Mouse (Mus musculus): ENCODE measurements at regions not wholly inside any gene's neighbourhood (a gene's known extent, or its start where the extent isn't known, plus 50 kb on each side); places are given as distances from the start of the nearest gene placed in this dataset.

- Histone ChIP-seq H3K4me2 (ENCODE audit: low read depth, low read length) (no peak overlapping the region), H3K9ac (ENCODE audit: low read depth, low read length) (no peak overlapping the region), H3K27me3 (ENCODE audit: control insufficient read depth, insufficient read depth, low read depth, low read length) (no peaks in the 10 kb centered on the region), H3K9me3 (replicated peaks; ENCODE audit: control insufficient read depth, low read length) (no peaks in the 10 kb centered on the region), H3K36me3 (ENCODE audit: control insufficient read depth, insufficient read depth) (no peaks in the 10 kb centered on the region), H3K4me3 (ENCODE audit: low read depth, low read length) (no peak overlapping the region), H3K27ac (ENCODE audit: low read length) (no peak overlapping the region), H3K4me1 (ENCODE audit: control insufficient read depth, low read depth, low read length) (no peaks in the 10 kb centered on the region)
- ATAC-seq (ENCODE audit: low read depth): no peak
- WGBS (ENCODE audit: insufficient replicate concordance): 69% methylated on average over 4 of the region's 4 CpGs
Observed at GRCm38 (mm10) chr12:57918211-57918610, 293.4 kb upstream of the Sstr1 start.

GRCm38 (mm10) chr12:57922031-57922430 is 289.5 kb upstream of the Sstr1 start:
- no peaks in the 10 kb centered on the region for H3K27me3 ChIP-seq (ENCODE audit: control insufficient read depth, insufficient read depth, low read depth, low read length)
- H3K4me2 ChIP-seq (ENCODE audit: low read depth, low read length): no peak overlapping the region
- ATAC-seq (ENCODE audit: low read depth): peak; percentile 53; the same call in 1 of the 2 replicates
- no peak overlapping the region for H3K27ac ChIP-seq (ENCODE audit: low read length)
- WGBS (ENCODE audit: insufficient replicate concordance): 37% methylated on average over 1 of the region's 1 CpGs
- no peaks in the 10 kb centered on the region for H3K9me3 ChIP-seq (replicated peaks; ENCODE audit: control insufficient read depth, low read length)
- H3K9ac ChIP-seq (ENCODE audit: low read depth, low read length): no peak overlapping the region
- H3K4me3 ChIP-seq (ENCODE audit: low read depth, low read length): no peak overlapping the region
- H3K36me3 ChIP-seq (ENCODE audit: control insufficient read depth, insufficient read depth): no peaks in the 10 kb centered on the region
- no peaks in the 10 kb centered on the region for H3K4me1 ChIP-seq (ENCODE audit: control insufficient read depth, low read depth, low read length)

GRCm38 (mm10) chr12:57924422-57924821 is 287.1 kb upstream of the Sstr1 start:
- Histone ChIP-seq H3K27ac (ENCODE audit: low read length) (no peak overlapping the region), H3K4me3 (ENCODE audit: low read depth, low read length) (no peak overlapping the region), H3K4me2 (ENCODE audit: low read depth, low read length) (no peak overlapping the region), H3K9ac (ENCODE audit: low read depth, low read length) (no peak overlapping the region), H3K36me3 (ENCODE audit: control insufficient read depth, insufficient read depth) (no peaks in the 10 kb centered on the region), H3K27me3 (ENCODE audit: control insufficient read depth, insufficient read depth, low read depth, low read length) (no peaks in the 10 kb centered on the region), H3K4me1 (ENCODE audit: control insufficient read depth, low read depth, low read length) (no peaks in the 10 kb centered on the region), H3K9me3 (replicated peaks; ENCODE audit: control insufficient read depth, low read length) (no peaks in the 10 kb centered on the region)
- 55% methylated on average over 2 of the region's 2 CpGs for WGBS (ENCODE audit: insufficient replicate concordance)
- ATAC-seq (ENCODE audit: low read depth): no peak

GRCm38 (mm10) chr12:57926886-57927285 is 284.7 kb upstream of the Sstr1 start:
- Histone ChIP-seq H3K27me3 (ENCODE audit: control insufficient read depth, insufficient read depth, low read depth, low read length) (no peaks in the 10 kb centered on the region), H3K9ac (ENCODE audit: low read depth, low read length) (no peak overlapping the region), H3K36me3 (ENCODE audit: control insufficient read depth, insufficient read depth) (no peaks in the 10 kb centered on the region), H3K9me3 (replicated peaks; ENCODE audit: control insufficient read depth, low read length) (no peaks in the 10 kb centered on the region), H3K4me2 (ENCODE audit: low read depth, low read length) (no peak overlapping the region), H3K4me1 (ENCODE audit: control insufficient read depth, low read depth, low read length) (no peaks in the 10 kb centered on the region), H3K27ac (ENCODE audit: low read length) (no peak overlapping the region), H3K4me3 (ENCODE audit: low read depth, low read length) (no peak overlapping the region)
- no peak for ATAC-seq (ENCODE audit: low read depth)
- 50% methylated on average over 1 of the region's 1 CpGs for WGBS (ENCODE audit: insufficient replicate concordance)

GRCm38 (mm10) chr12:57928030-57928429 is 283.5 kb upstream of the Sstr1 start:
- Histone ChIP-seq H3K9ac (ENCODE audit: low read depth, low read length) (no peak overlapping the region), H3K27ac (ENCODE audit: low read length) (no peak overlapping the region), H3K9me3 (replicated peaks; ENCODE audit: control insufficient read depth, low read length) (no peaks in the 10 kb centered on the region), H3K36me3 (ENCODE audit: control insufficient read depth, insufficient read depth) (no peaks in the 10 kb centered on the region), H3K27me3 (ENCODE audit: control insufficient read depth, insufficient read depth, low read depth, low read length) (no peaks in the 10 kb centered on the region), H3K4me2 (ENCODE audit: low read depth, low read length) (no peak overlapping the region), H3K4me3 (ENCODE audit: low read depth, low read length) (no peak overlapping the region), H3K4me1 (ENCODE audit: control insufficient read depth, low read depth, low read length) (no peaks in the 10 kb centered on the region)
- no peak for ATAC-seq (ENCODE audit: low read depth)
- WGBS (ENCODE audit: insufficient replicate concordance): 51% methylated on average over 5 of the region's 5 CpGs

GRCm38 (mm10) chr12:57931856-57932255 is 279.7 kb upstream of the Sstr1 start:
- no peaks in the 10 kb centered on the region for H3K27me3 ChIP-seq (ENCODE audit: control insufficient read depth, insufficient read depth, low read depth, low read length)
- no peaks in the 10 kb centered on the region for H3K4me1 ChIP-seq (ENCODE audit: control insufficient read depth, low read depth, low read length)
- H3K4me3 ChIP-seq (ENCODE audit: low read depth, low read length): no peak overlapping the region
- ATAC-seq (ENCODE audit: low read depth): no peak
- H3K36me3 ChIP-seq (ENCODE audit: control insufficient read depth, insufficient read depth): no peaks in the 10 kb centered on the region
- no peaks in the 10 kb centered on the region for H3K9me3 ChIP-seq (replicated peaks; ENCODE audit: control insufficient read depth, low read length)
- no peak overlapping the region for H3K4me2 ChIP-seq (ENCODE audit: low read depth, low read length)
- no peak overlapping the region for H3K9ac ChIP-seq (ENCODE audit: low read depth, low read length)
- no peak overlapping the region for H3K27ac ChIP-seq (ENCODE audit: low read length)

- Histone ChIP-seq H3K4me1 (ENCODE audit: control insufficient read depth, low read depth, low read length) (no peaks in the 10 kb centered on the region), H3K4me2 (ENCODE audit: low read depth, low read length) (no peak overlapping the region), H3K36me3 (ENCODE audit: control insufficient read depth, insufficient read depth) (no peaks in the 10 kb centered on the region), H3K9me3 (replicated peaks; ENCODE audit: control insufficient read depth, low read length) (no peaks in the 10 kb centered on the region), H3K4me3 (ENCODE audit: low read depth, low read length) (no peak overlapping the region), H3K27me3 (ENCODE audit: control insufficient read depth, insufficient read depth, low read depth, low read length) (no peaks in the 10 kb centered on the region), H3K27ac (ENCODE audit: low read length) (no peak overlapping the region), H3K9ac (ENCODE audit: low read depth, low read length) (no peak overlapping the region)
- ATAC-seq (ENCODE audit: low read depth): no peak
- WGBS (ENCODE audit: insufficient replicate concordance): 58% methylated on average over 5 of the region's 5 CpGs
Observed at GRCm38 (mm10) chr12:57949886-57950285, 261.7 kb upstream of the Sstr1 start.

GRCm38 (mm10) chr12:57958527-57958926 is 253.0 kb upstream of the Sstr1 start:
- Histone ChIP-seq H3K27ac (ENCODE audit: low read length) (no peak overlapping the region), H3K4me2 (ENCODE audit: low read depth, low read length) (no peak overlapping the region), H3K4me3 (ENCODE audit: low read depth, low read length) (no peak overlapping the region), H3K9me3 (replicated peaks; ENCODE audit: control insufficient read depth, low read length) (no peaks in the 10 kb centered on the region), H3K9ac (ENCODE audit: low read depth, low read length) (no peak overlapping the region), H3K4me1 (ENCODE audit: control insufficient read depth, low read depth, low read length) (no peaks in the 10 kb centered on the region), H3K27me3 (ENCODE audit: control insufficient read depth, insufficient read depth, low read depth, low read length) (no peaks in the 10 kb centered on the region), H3K36me3 (ENCODE audit: control insufficient read depth, insufficient read depth) (no peaks in the 10 kb centered on the region)
- no peak for ATAC-seq (ENCODE audit: low read depth)
- WGBS (ENCODE audit: insufficient replicate concordance): 54% methylated on average over 2 of the region's 2 CpGs

GRCm38 (mm10) chr12:57960171-57960570 is 251.4 kb upstream of the Sstr1 start:
- no peak overlapping the region for H3K27ac ChIP-seq (ENCODE audit: low read length)
- 74% methylated on average over 6 of the region's 6 CpGs for WGBS (ENCODE audit: insufficient replicate concordance)
- no peak for ATAC-seq (ENCODE audit: low read depth)
- no peaks in the 10 kb centered on the region for H3K36me3 ChIP-seq (ENCODE audit: control insufficient read depth, insufficient read depth)
- no peak overlapping the region for H3K4me2 ChIP-seq (ENCODE audit: low read depth, low read length)
- no peak overlapping the region for H3K9ac ChIP-seq (ENCODE audit: low read depth, low read length)
- no peak overlapping the region for H3K4me3 ChIP-seq (ENCODE audit: low read depth, low read length)
- H3K27me3 ChIP-seq (ENCODE audit: control insufficient read depth, insufficient read depth, low read depth, low read length): no peaks in the 10 kb centered on the region
- no peaks in the 10 kb centered on the region for H3K9me3 ChIP-seq (replicated peaks; ENCODE audit: control insufficient read depth, low read length)
- no peaks in the 10 kb centered on the region for H3K4me1 ChIP-seq (ENCODE audit: control insufficient read depth, low read depth, low read length)

GRCm38 (mm10) chr12:57969168-57969567 is 242.4 kb upstream of the Sstr1 start:
- Histone ChIP-seq H3K27ac (ENCODE audit: low read length) (no peak overlapping the region), H3K9ac (ENCODE audit: low read depth, low read length) (no peak overlapping the region), H3K9me3 (replicated peaks; ENCODE audit: control insufficient read depth, low read length) (no peaks in the 10 kb centered on the region), H3K4me1 (ENCODE audit: control insufficient read depth, low read depth, low read length) (no peaks in the 10 kb centered on the region), H3K4me2 (ENCODE audit: low read depth, low read length) (no peak overlapping the region), H3K4me3 (ENCODE audit: low read depth, low read length) (no peak overlapping the region), H3K27me3 (ENCODE audit: control insufficient read depth, insufficient read depth, low read depth, low read length) (no peaks in the 10 kb centered on the region), H3K36me3 (ENCODE audit: control insufficient read depth, insufficient read depth) (no peaks in the 10 kb centered on the region)
- WGBS (ENCODE audit: insufficient replicate concordance): 29% methylated on average over 3 of the region's 3 CpGs
- ATAC-seq (ENCODE audit: low read depth): no peak
